Mouse (Mus musculus) midbrain, embryonic 14.5 days (tissue): ENCODE data around the gene Whrn. TPM values are rescaled to one million over a fixed set of nuclear protein-coding genes. Genes with fewer than 3 reads are reported as not detected.
A peak's percentile ranks its signal among the peaks of the same experiment; 100 is the strongest.

Experiments
- ATAC-seq: fragments of 200-750 bp; cut with Nextera tagmentation; 2 replicates; pipeline ENCODE4 v1.8.0; 2017; ENCODE audit warnings: moderate number of reproducible peaks, moderate library complexity; ENCODE audit not compliant: low FRiP score, low TSS enrichment
- DNase-seq: peaks from one replicate; pipeline ENCODE4 v3.0.0-alpha.2; 2015
- H3K27ac ChIP-seq: fragments of 300-500 bp; sonication (generic); replicated peaks from 2 replicates; pipeline ENCODE4 v1.5.1; 2014; ENCODE audit warnings: mild to moderate bottlenecking, low read depth, low read length, moderate library complexity
- H3K27me3 ChIP-seq: fragments of 300-500 bp; sonication (generic); 2 replicates; pipeline ENCODE4 v1.6.1; 2014; ENCODE audit warnings: low read length, control low read depth, mixed read lengths; ENCODE audit not compliant: control insufficient read depth, insufficient read depth
- H3K36me3 ChIP-seq: fragments of 300-500 bp; sonication (generic); 2 replicates; pipeline ENCODE4 v1.6.1; 2014; ENCODE audit warnings: low read length, control low read depth; ENCODE audit not compliant: control insufficient read depth, insufficient read depth
- H3K4me1 ChIP-seq: fragments of 300-500 bp; sonication (generic); 2 replicates; pipeline ENCODE4 v1.6.1; 2014; ENCODE audit warnings: mild to moderate bottlenecking, antibody characterized with exemption, low read length, control low read depth; ENCODE audit not compliant: control insufficient read depth, insufficient read depth
- H3K4me2 ChIP-seq: fragments of 300-500 bp; sonication (generic); 2 replicates; pipeline ENCODE4 v1.6.1; 2014; ENCODE audit warnings: mild to moderate bottlenecking, low read length, moderate library complexity
- H3K4me3 ChIP-seq: fragments of 300-500 bp; sonication (generic); replicated peaks from 2 replicates; pipeline ENCODE4 v1.5.1; 2014; ENCODE audit warnings: low read depth, low read length
- H3K9ac ChIP-seq: fragments of 300-500 bp; sonication (generic); replicated peaks from 2 replicates; pipeline ENCODE4 v1.6.1; 2014; ENCODE audit warnings: mild to moderate bottlenecking, low read length, moderate library complexity
- H3K9me3 ChIP-seq: fragments of 300-500 bp; sonication (generic); 2 replicates; pipeline ENCODE4 v1.6.1; 2016; ENCODE audit warnings: low read length, control low read depth, mixed read lengths; ENCODE audit not compliant: control insufficient read depth
- WGBS: fragments of 180-500 bp; shearing (Covaris S2); extraction: QIAGEN DNeasy Blood & Tissue Kit; methylation state at CpG from one replicate; pipeline ENCODE4 v1.1.7; 2014; 5-methylcytosine and 5-hydroxymethylcytosine counted together
- polyA plus RNA-seq: library from polyadenylated mRNA; unstranded; fragments of >200 nt; fragmentation: Nextera tagmentation; extraction: Ambion mirVana; gene quantifications from 2 replicates; pipeline ENCODE4 v1.2.1, GENCODE M21; 2014

Whrn gene
- polyA plus RNA-seq: 7.8 and 8.0 TPM in 2 replicates

- H3K4me2 ChIP-seq: peak within 1 kb of the TSS; percentile 88
- H3K9me3 ChIP-seq: no peaks in the 10 kb centered on the region
- peak within 1 kb of the TSS; percentile 64 for H3K9ac ChIP-seq
- ATAC-seq (peak; percentile 83), DNase-seq (peak; percentile 91)
- H3K27me3 ChIP-seq: no peaks in the 10 kb centered on the region
- H3K36me3 ChIP-seq: no peaks in the 10 kb centered on the region
- 0% methylated on average over 29 of the region's 34 CpGs for WGBS
- H3K27ac ChIP-seq: 0 out of 2 replicates have a peak within 1 kb of the TSS, but pooled peaks have one; percentile 37
- H3K4me3 ChIP-seq: peak within 1 kb of the TSS; percentile 68
- peaks cover 29% of the 10 kb centered on the region for H3K4me1 ChIP-seq
These were observed at the start of gene Whrn for GRCm38 (mm10) chr4:63495915-63496278. Gene Whrn, minus strand, starts transcription at chr4:63495991.

GRCm38 (mm10) chr4:63545231-63545958 is 49.6 kb upstream of the Whrn start:
- peak overlapping the region; percentile 72 for H3K4me2 ChIP-seq
- WGBS: 10% methylated on average over 26 of the region's 26 CpGs
- H3K4me1 ChIP-seq: peaks cover 14% of the 10 kb centered on the region
- ATAC-seq (no peak), DNase-seq (no peak)
- H3K9me3 ChIP-seq: no peaks in the 10 kb centered on the region
- peak overlapping the region; percentile 80 for H3K27ac ChIP-seq
- H3K27me3 ChIP-seq: no peaks in the 10 kb centered on the region
- H3K9ac ChIP-seq: peak overlapping the region; percentile 91
- H3K4me3 ChIP-seq: peak overlapping the region; percentile 87
- H3K36me3 ChIP-seq: peaks cover 18% of the 10 kb centered on the region

- Histone ChIP-seq H3K4me2 (peak within 1 kb of the TSS; percentile 72), H3K27me3 (no peaks in the 10 kb centered on the region), H3K9ac (peak within 1 kb of the TSS; percentile 91), H3K4me1 (peaks cover 14% of the 10 kb centered on the region), H3K9me3 (no peaks in the 10 kb centered on the region), H3K36me3 (peaks cover 16% of the 10 kb centered on the region), H3K27ac (peak within 1 kb of the TSS; percentile 80), H3K4me3 (peak within 1 kb of the TSS; percentile 87)
- DNase-seq (peak; percentile 97), ATAC-seq (peak; percentile 95)
- under 1% methylated on average over 57 of the region's 57 CpGs for WGBS
These were observed 48.9 kb upstream of the Whrn start, which contains the start of gene Atp6v1g1 for GRCm38 (mm10) chr4:63544494-63545230. Gene Atp6v1g1, plus strand, starts transcription at chr4:63544772.

GRCm38 (mm10) chr4:63543746-63544493 is 48.1 kb upstream of the Whrn start:
- no peaks in the 10 kb centered on the region for H3K27me3 ChIP-seq
- H3K4me2 ChIP-seq: peak overlapping the region; percentile 72
- DNase-seq (no peak), ATAC-seq (peak; percentile 54)
- H3K27ac ChIP-seq: peak overlapping the region; percentile 80; the same call in 1 of the 2 replicates
- no peaks in the 10 kb centered on the region for H3K9me3 ChIP-seq
- WGBS: 62% methylated on average over 10 of the region's 10 CpGs
- peak overlapping the region; percentile 24; the same call in 1 of the 2 replicates for H3K9ac ChIP-seq
- H3K36me3 ChIP-seq: peaks cover 9% of the 10 kb centered on the region
- H3K4me3 ChIP-seq: peak overlapping the region; percentile 87
- peaks cover 14% of the 10 kb centered on the region for H3K4me1 ChIP-seq

- Histone ChIP-seq H3K36me3 (no peaks in the 10 kb centered on the region), H3K9ac (no peak overlapping the region), H3K27ac (no peak overlapping the region), H3K4me1 (peaks cover 14% of the 10 kb centered on the region), H3K4me3 (no peak overlapping the region), H3K4me2 (no peak overlapping the region), H3K9me3 (no peaks in the 10 kb centered on the region), H3K27me3 (no peaks in the 10 kb centered on the region)
- WGBS: 79% methylated on average over 2 of the region's 2 CpGs
- DNase-seq (no peak), ATAC-seq (no peak)
These were observed 46.4 kb upstream of the Whrn start for GRCm38 (mm10) chr4:63542209-63542608.

- 78% methylated on average over 4 of the region's 4 CpGs for WGBS
- peak; percentile 32 for DNase-seq
- Histone ChIP-seq H3K9ac (no peak overlapping the region), H3K4me3 (no peak overlapping the region), H3K27me3 (no peaks in the 10 kb centered on the region), H3K4me2 (no peak overlapping the region), H3K27ac (no peak overlapping the region), H3K4me1 (no peaks in the 10 kb centered on the region), H3K36me3 (no peaks in the 10 kb centered on the region), H3K9me3 (no peaks in the 10 kb centered on the region)
- no peak for ATAC-seq
These were observed 41.8 kb upstream of the Whrn start for GRCm38 (mm10) chr4:63537602-63538001.

- H3K4me3 ChIP-seq: no peak overlapping the region
- no peak overlapping the region for H3K27ac ChIP-seq
- no peak overlapping the region for H3K9ac ChIP-seq
- no peaks in the 10 kb centered on the region for H3K27me3 ChIP-seq
- WGBS: 85% methylated on average over 7 of the region's 7 CpGs
- DNase-seq: no peak
- H3K36me3 ChIP-seq: no peaks in the 10 kb centered on the region
- no peaks in the 10 kb centered on the region for H3K4me1 ChIP-seq
- H3K4me2 ChIP-seq: no peak overlapping the region
- no peak for ATAC-seq
- no peaks in the 10 kb centered on the region for H3K9me3 ChIP-seq
These were observed 34.6 kb upstream of the Whrn start for GRCm38 (mm10) chr4:63530409-63530808.

GRCm38 (mm10) chr4:63528946-63529345 is 33.2 kb upstream of the Whrn start:
- H3K9ac ChIP-seq: no peak overlapping the region
- no peaks in the 10 kb centered on the region for H3K4me1 ChIP-seq
- DNase-seq (no peak), ATAC-seq (no peak)
- H3K27ac ChIP-seq: no peak overlapping the region
- no peak overlapping the region for H3K4me2 ChIP-seq
- no peaks in the 10 kb centered on the region for H3K9me3 ChIP-seq
- no peaks in the 10 kb centered on the region for H3K27me3 ChIP-seq
- H3K4me3 ChIP-seq: no peak overlapping the region
- 75% methylated on average over 6 of the region's 6 CpGs for WGBS
- no peaks in the 10 kb centered on the region for H3K36me3 ChIP-seq
